Mouse (Mus musculus): ENCODE data around the gene Cldn13.

GRCm38 (mm10) chr5:134896965-134897364 lies 18.4 kb downstream of the Cldn13 start:
- TF ChIP-seq POLR2A (IDR thresholded peaks at IDR 0.05; ENCODE audit: extremely low read depth, insufficient read depth, low read length) (no peak), CTCF (IDR thresholded peaks at IDR 0.05; ENCODE audit: extremely low read depth, insufficient read depth, low read length) (no peak)

Measured in cortical plate, adult 2 months (tissue).